Mouse (Mus musculus) liver, embryonic 14.5 days (tissue): ENCODE measurements around the gene Ryr1.

Experiments
- CTCF ChIP-seq: IDR thresholded peaks from 2 replicates; pipeline ENCODE4 v1.5.1; 2016; ENCODE audit warnings: antibody characterized with exemption, low read depth, control low read depth
- EP300 ChIP-seq: IDR thresholded peaks from 2 replicates; pipeline ENCODE4 v1.6.1; 2016; ENCODE audit warnings: antibody characterized with exemption, low read depth

GRCm38 (mm10) chr7:29167656-29168055 is 42.7 kb upstream of the Ryr1 start:
- TF ChIP-seq EP300: no peak
- TF ChIP-seq CTCF: no peak
